Mouse (Mus musculus): ENCODE measurements around the gene Fam168a. TPM values are rescaled to one million over a fixed set of nuclear protein-coding genes. Genes with fewer than 3 reads are reported as not detected.

Fam168a gene
- polyA plus RNA-seq, 1 experiment from 2014 or later, result 187 TPM

DNA sequence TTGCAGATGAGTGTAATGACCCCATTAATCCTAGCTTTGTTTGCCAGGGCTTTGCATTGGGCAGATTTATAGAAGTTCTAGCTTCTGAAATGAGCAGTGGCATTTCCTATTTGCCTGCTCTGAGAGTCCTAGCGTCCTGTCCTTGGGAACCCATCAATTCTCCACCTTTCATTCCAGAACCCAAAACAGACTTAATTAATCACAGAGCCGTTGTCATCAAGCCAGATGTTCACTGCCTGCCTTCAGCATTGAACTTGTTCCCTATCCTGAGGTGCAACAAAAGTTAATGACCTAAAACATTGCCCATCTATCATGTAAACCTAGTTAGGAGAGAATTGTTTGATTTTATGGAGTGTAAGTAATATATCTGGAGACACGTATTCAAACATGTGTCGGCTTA lies 79.0 kb downstream of the Fam168a start:
- Histone ChIP-seq H3K9me3 (ENCODE audit: control insufficient read depth, low read length) (no peaks in the 10 kb centered on the region), H3K27me3 (ENCODE audit: control insufficient read depth, insufficient read depth, low read length) (no peaks in the 10 kb centered on the region), H3K36me3 (ENCODE audit: control insufficient read depth, insufficient read depth, low read length) (no peaks in the 10 kb centered on the region), H3K4me1 (ENCODE audit: control insufficient read depth, insufficient read depth, low read length) (0 out of 2 replicates have a peak, but pooled peaks cover 5% of the 10 kb centered on the region), H3K4me3 (ENCODE audit: low read depth, low read length) (no peak overlapping the region), H3K27ac (ENCODE audit: low read depth, low read length) (no peak overlapping the region), H3K9ac (replicated peaks; ENCODE audit: low read depth, low read length) (no peak overlapping the region), H3K4me2 (ENCODE audit: low read depth, low read length) (no peak overlapping the region)
- peak; percentile 51; the same call in 1 of the 2 replicates for ATAC-seq (ENCODE audit: low read depth)
- 29% methylated on average over 4 of the region's 4 CpGs for WGBS

DNA sequence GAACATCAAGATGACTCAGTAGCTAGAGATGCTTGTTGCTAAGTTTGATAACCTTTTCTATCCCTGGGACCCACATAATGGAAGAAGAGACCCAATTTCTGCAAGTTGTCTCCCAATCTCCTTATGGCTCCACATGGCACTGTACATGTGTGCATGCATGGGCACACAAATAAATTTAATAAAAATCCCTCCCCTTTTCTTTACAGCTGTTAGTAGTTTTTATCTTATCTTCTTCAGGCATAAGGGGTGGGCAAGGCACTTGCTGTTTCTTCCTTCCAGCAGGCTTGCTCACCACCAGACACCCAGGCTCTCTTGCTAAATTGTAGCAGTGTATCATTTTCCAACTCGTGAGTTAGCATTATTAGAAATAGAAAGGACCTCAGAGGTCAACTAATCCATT lies 79.6 kb downstream of the Fam168a start:
- no peaks in the 10 kb centered on the region for H3K9me3 ChIP-seq (ENCODE audit: control insufficient read depth, low read length)
- ATAC-seq (ENCODE audit: low read depth), result no peak
- 0 out of 2 replicates have a peak, but pooled peaks cover 5% of the 10 kb centered on the region for H3K4me1 ChIP-seq (ENCODE audit: control insufficient read depth, insufficient read depth, low read length)
- 63% methylated on average over 1 of the region's 1 CpGs for WGBS
- H3K4me2 ChIP-seq (ENCODE audit: low read depth, low read length), result no peak overlapping the region
- H3K27me3 ChIP-seq (ENCODE audit: control insufficient read depth, insufficient read depth, low read length), result no peaks in the 10 kb centered on the region
- no peak overlapping the region for H3K9ac ChIP-seq (replicated peaks; ENCODE audit: low read depth, low read length)
- no peak overlapping the region for H3K27ac ChIP-seq (ENCODE audit: low read depth, low read length)
- H3K4me3 ChIP-seq (ENCODE audit: low read depth, low read length), result no peak overlapping the region
- H3K36me3 ChIP-seq (ENCODE audit: control insufficient read depth, insufficient read depth, low read length), result no peaks in the 10 kb centered on the region

DNA sequence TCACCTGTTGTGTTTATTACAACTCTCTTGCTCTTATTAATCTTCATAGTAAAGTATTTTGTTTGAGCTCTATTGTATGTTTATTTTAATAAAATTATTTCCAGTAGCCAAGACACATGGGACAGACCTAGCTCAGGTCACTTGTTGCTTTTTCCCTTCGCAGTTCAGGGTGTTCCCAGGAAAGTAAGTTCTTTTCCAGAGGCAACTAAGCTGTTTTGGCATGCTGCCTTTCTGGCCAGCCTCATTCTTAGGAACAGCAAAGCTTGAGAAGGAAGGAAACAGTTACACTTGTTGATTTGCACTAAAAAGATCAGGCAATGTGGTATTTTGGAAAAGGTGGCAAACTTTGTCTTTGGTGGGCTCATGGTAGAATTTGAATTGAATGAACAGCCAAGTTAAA lies 81.9 kb downstream of the Fam168a start:
- Histone ChIP-seq H3K4me2 (ENCODE audit: low read depth, low read length) (no peak overlapping the region), H3K4me1 (ENCODE audit: control insufficient read depth, insufficient read depth, low read length) (0 out of 2 replicates have a peak, but pooled peaks cover 5% of the 10 kb centered on the region), H3K27me3 (ENCODE audit: control insufficient read depth, insufficient read depth, low read length) (no peaks in the 10 kb centered on the region), H3K27ac (ENCODE audit: low read depth, low read length) (no peak overlapping the region), H3K4me3 (ENCODE audit: low read depth, low read length) (no peak overlapping the region), H3K9me3 (ENCODE audit: control insufficient read depth, low read length) (no peaks in the 10 kb centered on the region), H3K36me3 (ENCODE audit: control insufficient read depth, insufficient read depth, low read length) (no peaks in the 10 kb centered on the region), H3K9ac (replicated peaks; ENCODE audit: low read depth, low read length) (no peak overlapping the region)
- 81% methylated on average over 1 of the region's 1 CpGs for WGBS
- no peak for ATAC-seq (ENCODE audit: low read depth)

DNA sequence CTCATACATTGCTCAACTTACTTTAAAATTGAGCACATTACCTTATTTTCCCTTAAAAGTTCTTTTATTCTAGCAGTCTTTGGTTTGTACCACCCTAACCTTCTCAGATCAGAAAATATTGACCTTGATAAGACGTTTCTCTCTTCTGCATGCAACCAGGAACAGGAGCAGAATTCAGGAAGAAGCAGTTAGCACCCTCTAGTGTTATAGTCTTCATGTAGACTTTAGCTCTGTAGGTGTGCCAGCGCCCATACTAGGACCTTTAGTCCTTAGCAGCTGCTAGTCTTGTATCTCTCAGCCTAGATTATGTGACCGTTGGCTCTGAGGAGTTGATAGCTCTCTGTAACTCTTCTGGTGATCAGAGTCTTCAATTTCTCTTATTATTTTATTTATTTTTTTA lies 92.4 kb downstream of the Fam168a start:
- H3K36me3 ChIP-seq (ENCODE audit: control insufficient read depth, insufficient read depth, low read length), result no peaks in the 10 kb centered on the region
- no peak for ATAC-seq (ENCODE audit: low read depth)
- no peak overlapping the region for H3K4me3 ChIP-seq (ENCODE audit: low read depth, low read length)
- H3K9ac ChIP-seq (replicated peaks; ENCODE audit: low read depth, low read length), result no peak overlapping the region
- H3K4me1 ChIP-seq (ENCODE audit: control insufficient read depth, insufficient read depth, low read length), result no peaks in the 10 kb centered on the region
- H3K9me3 ChIP-seq (ENCODE audit: control insufficient read depth, low read length), result no peaks in the 10 kb centered on the region
- no peaks in the 10 kb centered on the region for H3K27me3 ChIP-seq (ENCODE audit: control insufficient read depth, insufficient read depth, low read length)
- WGBS, result 67% methylated on average over 3 of the region's 3 CpGs
- no peak overlapping the region for H3K27ac ChIP-seq (ENCODE audit: low read depth, low read length)
- no peak overlapping the region for H3K4me2 ChIP-seq (ENCODE audit: low read depth, low read length)

DNA sequence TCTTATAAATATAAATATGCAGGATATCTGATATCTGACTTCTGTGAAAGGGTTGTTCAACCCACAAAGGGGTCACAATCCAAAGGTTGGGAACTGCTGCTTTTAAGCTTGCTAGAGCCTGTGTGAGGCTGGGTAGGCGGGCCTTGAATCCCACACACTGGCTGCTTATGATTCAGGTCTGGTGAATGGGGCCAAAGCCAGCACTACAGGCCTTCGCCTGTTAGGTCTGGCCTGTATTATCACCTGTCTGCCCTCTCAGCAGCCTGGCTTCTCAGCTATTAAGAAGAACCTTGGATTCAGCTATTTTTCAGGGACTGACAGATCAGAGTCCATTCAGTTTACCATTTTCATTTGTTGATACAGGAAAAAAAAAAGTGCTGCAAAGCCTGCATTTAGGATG lies 99.0 kb downstream of the Fam168a start:
- Histone ChIP-seq H3K27ac (ENCODE audit: low read depth, low read length) (no peak overlapping the region), H3K4me2 (ENCODE audit: low read depth, low read length) (no peak overlapping the region), H3K4me1 (ENCODE audit: control insufficient read depth, insufficient read depth, low read length) (0 out of 2 replicates have a peak, but pooled peaks cover 4% of the 10 kb centered on the region), H3K9me3 (ENCODE audit: control insufficient read depth, low read length) (no peaks in the 10 kb centered on the region), H3K36me3 (ENCODE audit: control insufficient read depth, insufficient read depth, low read length) (no peaks in the 10 kb centered on the region), H3K4me3 (ENCODE audit: low read depth, low read length) (no peak overlapping the region), H3K9ac (replicated peaks; ENCODE audit: low read depth, low read length) (no peak overlapping the region), H3K27me3 (ENCODE audit: control insufficient read depth, insufficient read depth, low read length) (no peaks in the 10 kb centered on the region)
- no peak for ATAC-seq (ENCODE audit: low read depth)
- WGBS, result 84% methylated on average over 2 of the region's 2 CpGs

DNA sequence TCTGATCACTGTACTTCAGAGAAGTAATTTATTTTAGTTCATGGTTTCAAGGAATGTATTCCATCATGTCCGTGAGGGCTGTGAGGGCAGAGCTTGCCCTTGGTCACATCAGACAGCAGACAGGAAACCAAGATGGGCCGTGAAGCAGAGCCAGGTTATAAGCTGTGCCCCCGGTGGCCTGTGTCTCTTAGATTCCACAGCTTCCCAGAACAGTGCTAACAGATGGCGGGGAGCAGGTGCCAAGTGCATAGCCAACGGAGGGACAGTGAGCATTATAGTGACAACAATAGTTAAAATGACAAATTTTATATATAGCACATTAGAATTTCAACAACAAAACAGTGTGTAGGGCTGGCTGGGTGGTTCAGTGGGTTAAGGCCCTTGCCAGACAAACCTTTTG lies 105.5 kb downstream of the Fam168a start:
- H3K4me2 ChIP-seq (ENCODE audit: low read depth, low read length), result no peak overlapping the region
- no peaks in the 10 kb centered on the region for H3K4me1 ChIP-seq (ENCODE audit: control insufficient read depth, insufficient read depth, low read length)
- no peaks in the 10 kb centered on the region for H3K36me3 ChIP-seq (ENCODE audit: control insufficient read depth, insufficient read depth, low read length)
- no peak overlapping the region for H3K4me3 ChIP-seq (ENCODE audit: low read depth, low read length)
- no peaks in the 10 kb centered on the region for H3K27me3 ChIP-seq (ENCODE audit: control insufficient read depth, insufficient read depth, low read length)
- 53% methylated on average over 5 of the region's 5 CpGs for WGBS
- no peak overlapping the region for H3K9ac ChIP-seq (replicated peaks; ENCODE audit: low read depth, low read length)
- H3K9me3 ChIP-seq (ENCODE audit: control insufficient read depth, low read length), result no peaks in the 10 kb centered on the region
- H3K27ac ChIP-seq (ENCODE audit: low read depth, low read length), result no peak overlapping the region
- no peak for ATAC-seq (ENCODE audit: low read depth)

DNA sequence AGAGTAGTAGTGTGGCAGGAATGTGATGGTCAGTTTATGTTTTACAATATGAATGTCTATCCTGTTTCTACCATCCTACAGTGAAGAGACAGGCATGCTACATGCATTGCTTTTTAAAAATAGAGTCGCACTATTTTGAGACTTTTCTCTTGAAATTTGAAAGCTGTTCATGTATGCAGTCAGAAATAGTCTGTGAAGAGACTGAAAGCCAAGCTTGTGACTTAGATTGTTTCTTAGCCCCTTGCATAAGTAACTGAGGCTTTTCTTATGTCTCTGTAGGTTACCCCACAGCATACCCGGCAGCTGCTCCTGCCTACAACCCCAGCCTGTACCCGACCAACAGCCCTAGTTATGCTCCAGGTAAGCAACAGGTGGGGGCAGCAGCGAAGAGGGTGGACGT lies 106.2 kb downstream of the Fam168a start:
- no peaks in the 10 kb centered on the region for H3K4me1 ChIP-seq (ENCODE audit: control insufficient read depth, insufficient read depth, low read length)
- no peak for ATAC-seq (ENCODE audit: low read depth)
- WGBS, result 82% methylated on average over 5 of the region's 5 CpGs
- no peak overlapping the region for H3K4me2 ChIP-seq (ENCODE audit: low read depth, low read length)
- H3K4me3 ChIP-seq (ENCODE audit: low read depth, low read length), result no peak overlapping the region
- no peaks in the 10 kb centered on the region for H3K36me3 ChIP-seq (ENCODE audit: control insufficient read depth, insufficient read depth, low read length)
- no peaks in the 10 kb centered on the region for H3K9me3 ChIP-seq (ENCODE audit: control insufficient read depth, low read length)
- H3K27me3 ChIP-seq (ENCODE audit: control insufficient read depth, insufficient read depth, low read length), result no peaks in the 10 kb centered on the region
- no peak overlapping the region for H3K9ac ChIP-seq (replicated peaks; ENCODE audit: low read depth, low read length)
- no peak overlapping the region for H3K27ac ChIP-seq (ENCODE audit: low read depth, low read length)

DNA sequence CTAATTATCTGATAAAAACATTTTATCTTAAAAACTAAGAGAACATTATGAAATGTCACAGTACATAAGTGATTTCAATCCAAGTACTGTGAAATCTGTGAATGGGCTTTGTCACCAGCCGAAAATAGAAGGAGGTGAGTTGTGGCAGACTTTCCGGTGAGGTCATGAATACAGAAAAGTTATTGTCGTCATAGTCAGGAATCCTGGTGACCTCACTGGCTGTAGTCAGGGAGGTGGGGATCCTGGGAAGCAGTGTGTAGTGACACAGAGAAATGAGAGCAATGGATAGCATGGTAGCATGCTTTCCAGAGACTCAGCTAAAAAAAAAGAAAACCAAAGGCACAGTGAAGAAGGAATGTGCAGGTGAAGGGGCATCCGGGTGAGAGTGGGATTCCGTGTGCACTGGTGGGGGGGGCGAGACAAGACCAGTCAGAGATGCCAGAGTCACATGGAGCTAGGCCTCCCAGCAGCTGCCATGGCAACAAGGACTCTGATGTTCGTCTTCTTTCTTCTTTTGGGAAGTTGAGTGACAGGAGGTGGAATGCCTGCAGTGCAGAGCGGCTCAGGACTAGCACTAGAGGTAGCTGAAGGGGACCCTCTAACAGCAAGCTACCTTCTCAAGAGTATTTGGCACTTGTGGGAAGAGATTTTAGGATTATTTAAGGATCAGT lies 109.6 kb downstream of the Fam168a start:
- Histone ChIP-seq H3K27me3 (ENCODE audit: control insufficient read depth, insufficient read depth, low read length) (no peaks in the 10 kb centered on the region), H3K9ac (replicated peaks; ENCODE audit: low read depth, low read length) (no peak overlapping the region), H3K4me3 (ENCODE audit: low read depth, low read length) (no peak overlapping the region), H3K27ac (ENCODE audit: low read depth, low read length) (no peak overlapping the region), H3K4me2 (ENCODE audit: low read depth, low read length) (no peak overlapping the region), H3K36me3 (ENCODE audit: control insufficient read depth, insufficient read depth, low read length) (no peaks in the 10 kb centered on the region), H3K4me1 (ENCODE audit: control insufficient read depth, insufficient read depth, low read length) (no peaks in the 10 kb centered on the region), H3K9me3 (ENCODE audit: control insufficient read depth, low read length) (no peaks in the 10 kb centered on the region)
- ATAC-seq (ENCODE audit: low read depth), result peak; percentile 14; the same call in 1 of the 2 replicates
- 46% methylated on average over 8 of the region's 8 CpGs for WGBS

DNA sequence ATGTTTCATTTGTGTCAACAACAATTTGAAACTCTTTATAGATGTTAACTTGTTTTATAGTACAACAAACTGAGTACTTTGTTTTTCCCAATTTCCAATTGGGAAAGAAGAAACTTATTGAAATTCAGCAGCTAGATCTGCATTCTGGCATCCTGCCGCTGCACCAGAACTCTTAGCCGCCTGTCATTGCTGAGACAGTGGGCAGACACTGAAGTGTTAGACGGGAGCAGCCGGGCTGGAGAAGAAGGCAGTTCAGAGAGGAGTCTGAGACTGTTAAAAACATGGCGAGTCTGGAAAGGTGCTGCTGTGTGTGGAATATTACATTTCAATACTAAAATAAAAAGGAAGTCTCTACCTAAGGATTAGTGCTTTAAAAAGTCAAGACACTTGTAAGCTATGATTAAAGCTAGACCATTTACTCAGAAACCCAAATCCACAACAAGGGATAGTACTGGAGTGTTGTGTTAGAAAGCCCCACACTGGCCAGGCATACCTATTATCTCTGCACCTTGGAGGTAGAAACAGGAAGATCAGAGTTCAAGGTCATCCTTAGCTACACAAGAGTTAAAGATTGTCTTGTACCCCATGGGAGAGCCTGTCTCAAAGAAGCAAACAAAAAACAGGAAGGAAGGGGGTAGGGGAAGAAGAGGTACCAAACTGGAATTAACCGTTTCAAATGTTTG lies 110.5 kb downstream of the Fam168a start:
- no peak for ATAC-seq (ENCODE audit: low read depth)
- Histone ChIP-seq H3K4me1 (ENCODE audit: control insufficient read depth, insufficient read depth, low read length) (no peaks in the 10 kb centered on the region), H3K4me2 (ENCODE audit: low read depth, low read length) (no peak overlapping the region), H3K36me3 (ENCODE audit: control insufficient read depth, insufficient read depth, low read length) (no peaks in the 10 kb centered on the region), H3K9ac (replicated peaks; ENCODE audit: low read depth, low read length) (no peak overlapping the region), H3K27me3 (ENCODE audit: control insufficient read depth, insufficient read depth, low read length) (no peaks in the 10 kb centered on the region), H3K27ac (ENCODE audit: low read depth, low read length) (no peak overlapping the region), H3K9me3 (ENCODE audit: control insufficient read depth, low read length) (no peaks in the 10 kb centered on the region), H3K4me3 (ENCODE audit: low read depth, low read length) (no peak overlapping the region)
- 69% methylated on average over 6 of the region's 6 CpGs for WGBS

All from neural tube, embryonic 14.5 days (tissue).